Mouse (Mus musculus) heart, embryonic 12.5 days (tissue): ENCODE data around the gene Abca13. TPM values are rescaled to one million over a fixed set of nuclear protein-coding genes. Genes with fewer than 3 reads are reported as not detected.
"Not testable (repeated sequence)": the region's sequence is repeated elsewhere in the genome, so short reads cannot be mapped to it uniquely, and the experiment has no call there.

Experiments used
- ATAC-seq: fragments of 200-750 bp; cut with Nextera tagmentation; 2 replicates; pipeline ENCODE4 v1.8.0; 2017; ENCODE audit warnings: moderate TSS enrichment, moderate library complexity; ENCODE audit not compliant: insufficient number of reproducible peaks, low FRiP score
- H3K27ac ChIP-seq: fragments of 300-500 bp; sonication (generic); 2 replicates; pipeline ENCODE4 v1.5.1; 2016; ENCODE audit warnings: mild to moderate bottlenecking, moderate library complexity; ENCODE audit not compliant: poor library complexity, severe bottlenecking
- H3K27me3 ChIP-seq: fragments of 300-500 bp; sonication (generic); replicated peaks from 2 replicates; pipeline ENCODE4 v1.6.1; 2016; ENCODE audit warnings: mild to moderate bottlenecking, moderate library complexity
- H3K36me3 ChIP-seq: fragments of 300-500 bp; sonication (generic); 2 replicates; pipeline ENCODE4 v1.6.1; 2016; ENCODE audit warnings: mild to moderate bottlenecking, moderate library complexity
- H3K4me1 ChIP-seq: fragments of 300-500 bp; sonication (generic); replicated peaks from 2 replicates; pipeline ENCODE4 v1.6.1; 2016; ENCODE audit warnings: mild to moderate bottlenecking
- H3K4me2 ChIP-seq: fragments of 300-500 bp; sonication (generic); 2 replicates; pipeline ENCODE4 v1.6.1; 2016; ENCODE audit warnings: mild to moderate bottlenecking, moderate library complexity
- H3K4me3 ChIP-seq: fragments of 300-500 bp; sonication (generic); 2 replicates; pipeline ENCODE4 v1.5.1; 2016; ENCODE audit warnings: mild to moderate bottlenecking
- H3K9ac ChIP-seq: fragments of 300-500 bp; sonication (generic); 2 replicates; pipeline ENCODE4 v1.6.1; 2016; ENCODE audit warnings: mild to moderate bottlenecking, moderate library complexity
- H3K9me3 ChIP-seq: fragments of 300-500 bp; sonication (generic); replicated peaks from 2 replicates; pipeline ENCODE4 v1.6.1; 2016; ENCODE audit warnings: mild to moderate bottlenecking, moderate library complexity
- WGBS: fragments of 180-500 bp; shearing (Covaris S2); methylation state at CpG from one replicate; pipeline ENCODE4 v1.1.7; 2016; 5-methylcytosine and 5-hydroxymethylcytosine counted together
- polyA plus RNA-seq: library from polyadenylated mRNA; unstranded; fragments of >200 nt; fragmentation: Nextera tagmentation; extraction: Ambion mirVana; gene quantifications from 2 replicates; pipeline ENCODE4 v1.2.1, GENCODE M21; 2016

Abca13 gene
- polyA plus RNA-seq: 0.01 TPM in 2 replicates

DNA sequence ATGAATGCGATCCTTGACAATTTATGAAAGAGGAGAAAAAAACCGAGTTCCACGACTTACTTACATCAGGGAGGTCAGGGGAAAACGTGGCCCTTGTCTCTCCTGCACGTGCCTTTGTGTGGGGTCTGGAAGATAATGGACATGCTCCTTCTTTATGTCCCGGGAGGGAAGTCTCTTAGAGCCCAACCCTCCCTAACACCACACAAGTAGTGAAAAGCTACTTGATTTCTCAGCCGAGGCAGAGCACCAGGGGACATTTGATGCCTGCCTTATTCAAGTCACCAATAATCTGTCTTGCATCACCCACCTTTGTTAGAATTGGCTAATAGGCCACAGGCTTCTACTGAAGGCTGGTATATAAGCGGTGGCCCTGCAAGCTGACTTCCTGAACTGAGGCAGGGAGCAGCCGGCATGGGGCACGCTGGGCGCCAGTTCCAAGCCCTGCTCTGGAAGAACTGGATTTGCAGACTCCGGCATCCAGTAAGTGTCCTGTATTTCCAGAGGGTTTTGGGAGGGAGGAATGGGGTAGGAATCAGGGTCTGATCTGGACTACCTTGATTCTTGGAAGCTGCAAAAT is at the start of gene Abca13:
Gene Abca13 (plus strand): TSS at position 388 of the 577 bp plus-strand sequence.
- no peak for ATAC-seq
- no peak within 1 kb of the TSS for H3K4me3 ChIP-seq
- no peaks in the 10 kb centered on the region for H3K27me3 ChIP-seq
- no peaks in the 10 kb centered on the region for H3K9me3 ChIP-seq
- H3K36me3 ChIP-seq: no peaks in the 10 kb centered on the region
- no peak within 1 kb of the TSS for H3K4me2 ChIP-seq
- no peak within 1 kb of the TSS for H3K27ac ChIP-seq
- no peak within 1 kb of the TSS for H3K9ac ChIP-seq
- no peaks in the 10 kb centered on the region for H3K4me1 ChIP-seq
- 55% methylated on average over 12 of the region's 12 CpGs for WGBS

DNA sequence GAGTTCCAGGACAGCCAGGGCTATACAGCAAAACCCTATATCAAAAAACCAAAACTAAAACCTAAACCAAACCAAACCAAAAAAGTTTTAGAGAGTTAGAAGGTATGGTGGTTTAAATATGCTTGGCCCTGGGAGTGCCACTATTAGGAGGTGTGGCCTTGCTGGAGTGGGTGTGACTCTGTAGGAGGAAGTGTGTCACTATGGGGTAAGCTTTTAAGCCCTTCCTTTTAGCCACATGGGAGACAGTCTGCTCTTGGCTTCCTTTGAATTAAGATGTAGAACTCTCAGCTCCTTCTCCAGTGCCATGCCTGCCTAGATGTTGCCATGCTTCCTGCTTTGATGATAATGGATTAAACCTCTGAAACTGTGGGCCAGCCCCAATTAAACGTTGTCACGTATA is 46.6 kb upstream of the Abca13 start:
- no peak for ATAC-seq
- Histone ChIP-seq H3K4me2 (no peak overlapping the region), H3K36me3 (no peaks in the 10 kb centered on the region), H3K27ac (no peak overlapping the region), H3K27me3 (no peaks in the 10 kb centered on the region), H3K9ac (no peak overlapping the region), H3K4me3 (no peak overlapping the region), H3K9me3 (0 out of 2 replicates have a peak, but pooled peaks cover 5% of the 10 kb centered on the region), H3K4me1 (no peaks in the 10 kb centered on the region)
- WGBS: 81% methylated on average over 2 of the region's 2 CpGs

DNA sequence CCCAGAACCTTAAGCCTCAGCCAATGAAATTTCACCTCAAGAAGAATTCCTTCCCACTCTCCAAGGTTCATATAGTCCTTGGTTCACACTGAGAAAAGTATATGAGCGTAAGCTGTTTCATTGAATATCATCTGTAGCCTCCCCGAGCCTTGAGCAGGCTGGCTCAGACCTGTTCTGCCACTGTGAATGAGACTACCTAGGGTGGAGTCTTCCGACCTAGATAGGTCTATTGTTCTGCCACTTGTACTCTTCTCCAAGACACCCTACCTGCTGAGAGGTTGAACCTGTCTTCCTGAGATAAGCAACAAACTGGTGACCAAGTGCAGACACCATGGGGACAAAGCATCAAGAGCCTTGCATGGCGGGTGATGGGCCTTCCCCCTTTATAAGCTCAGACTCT is 45.6 kb upstream of the Abca13 start:
- Histone ChIP-seq H3K9me3 (0 out of 2 replicates have a peak, but pooled peaks cover 5% of the 10 kb centered on the region), H3K4me3 (no peak overlapping the region), H3K27ac (no peak overlapping the region), H3K9ac (no peak overlapping the region), H3K4me1 (no peaks in the 10 kb centered on the region), H3K27me3 (no peaks in the 10 kb centered on the region), H3K4me2 (no peak overlapping the region), H3K36me3 (no peaks in the 10 kb centered on the region)
- WGBS: 89% methylated on average over 4 of the region's 4 CpGs
- no peak for ATAC-seq

DNA sequence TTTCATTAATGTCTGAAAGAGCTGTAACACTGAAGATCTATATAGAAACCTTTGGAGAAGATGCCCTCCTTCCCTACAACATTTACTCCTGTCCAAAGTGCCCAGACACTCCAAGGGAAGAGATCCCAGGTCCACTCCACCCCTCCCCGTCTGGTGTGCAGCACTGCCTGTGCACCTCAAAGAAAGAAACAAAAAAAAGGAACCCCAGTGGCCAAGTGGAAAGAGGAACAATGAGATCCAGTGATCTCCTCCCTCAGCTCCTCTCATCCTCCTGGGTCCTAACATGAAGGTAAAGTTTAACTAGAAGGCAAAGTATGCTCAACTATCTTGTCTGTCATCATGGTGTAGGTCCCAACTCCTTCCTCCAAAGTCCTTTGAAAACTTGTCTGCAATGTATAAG is 45.1 kb upstream of the Abca13 start:
- H3K4me3 ChIP-seq: no peak overlapping the region
- no peaks in the 10 kb centered on the region for H3K36me3 ChIP-seq
- ATAC-seq: no peak

DNA sequence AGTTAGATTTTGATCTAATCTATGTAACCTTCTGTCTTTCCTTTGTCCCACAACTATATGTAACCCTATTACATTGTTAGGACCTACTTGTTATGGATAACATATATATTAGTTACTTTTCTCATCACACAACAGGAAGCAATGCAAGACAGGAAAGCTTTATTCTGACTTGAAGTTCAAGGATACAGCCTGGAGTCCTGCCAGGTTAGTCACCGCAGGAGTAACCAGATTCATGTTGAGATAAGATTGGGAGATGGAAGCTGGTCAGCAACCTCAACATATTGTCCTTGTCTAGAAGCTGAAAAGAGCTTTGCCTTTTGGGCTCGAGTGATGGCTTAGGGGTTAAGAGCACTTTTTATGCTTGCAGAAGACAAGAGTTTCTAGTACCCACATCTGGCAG is 43.5 kb upstream of the Abca13 start:
- 69% methylated on average over 2 of the region's 2 CpGs for WGBS

More for the DNA sequence above, 45.1 kb upstream of the Abca13 start:
- Histone ChIP-seq H3K27me3 (no peaks in the 10 kb centered on the region), H3K4me2 (no peak overlapping the region), H3K4me1 (no peaks in the 10 kb centered on the region), H3K27ac (no peak overlapping the region), H3K9me3 (0 out of 2 replicates have a peak, but pooled peaks cover 5% of the 10 kb centered on the region), H3K9ac (no peak overlapping the region)
- WGBS: 72% methylated on average over 1 of the region's 1 CpGs

DNA sequence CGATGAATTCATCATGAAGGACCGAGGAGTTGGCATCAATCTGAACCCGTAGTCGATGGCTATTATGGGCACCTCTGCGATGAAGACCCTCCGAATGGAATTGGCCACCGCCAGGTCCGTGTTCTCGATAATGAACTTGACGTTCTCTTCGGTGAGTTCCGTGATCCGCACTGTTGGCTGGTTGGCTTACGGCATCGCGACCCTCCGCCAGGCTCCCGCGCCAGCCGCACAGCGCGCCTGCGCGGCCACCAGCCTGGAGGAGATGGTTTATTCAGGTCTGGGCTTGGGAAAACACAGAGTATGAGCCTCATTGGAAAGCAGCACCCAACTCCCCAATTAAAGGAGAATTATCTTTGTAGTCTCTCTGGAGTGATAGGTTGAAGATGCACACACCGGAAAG is 41.3 kb upstream of the Abca13 start:
- WGBS: 74% methylated on average over 25 of the region's 25 CpGs
- H3K36me3 ChIP-seq, H3K4me1 ChIP-seq, H3K4me3 ChIP-seq, H3K27ac ChIP-seq, H3K4me2 ChIP-seq, H3K9me3 ChIP-seq, ATAC-seq, H3K27me3 ChIP-seq, H3K9ac ChIP-seq: not testable (repeated sequence)

More for the DNA sequence above, 43.5 kb upstream of the Abca13 start:
- Histone ChIP-seq H3K4me1 (no peaks in the 10 kb centered on the region), H3K4me3 (no peak overlapping the region), H3K36me3 (no peaks in the 10 kb centered on the region), H3K27ac (no peak overlapping the region), H3K27me3 (no peaks in the 10 kb centered on the region), H3K9ac (no peak overlapping the region), H3K9me3 (0 out of 2 replicates have a peak, but pooled peaks cover 5% of the 10 kb centered on the region), H3K4me2 (no peak overlapping the region)
- ATAC-seq: no peak

DNA sequence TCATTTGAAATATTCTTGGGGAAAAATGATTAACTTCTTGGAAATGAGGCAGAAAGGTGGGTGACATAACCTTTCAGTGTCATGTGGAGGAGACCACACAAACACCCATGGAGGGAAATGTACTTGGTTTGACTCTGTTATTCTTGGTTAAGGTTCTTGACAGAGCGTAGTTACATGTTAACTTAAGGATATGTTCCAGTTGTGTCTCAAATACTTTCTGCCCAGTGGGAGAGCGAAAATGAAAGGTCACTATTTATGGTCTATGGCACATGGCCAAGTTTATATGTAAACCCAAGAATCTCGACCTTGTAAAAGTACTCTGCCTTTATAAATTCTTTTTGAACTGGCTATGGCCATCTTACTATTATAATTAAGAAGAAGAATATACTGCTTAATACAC is 31.8 kb upstream of the Abca13 start:
- Histone ChIP-seq H3K36me3 (no peaks in the 10 kb centered on the region), H3K9me3 (no peaks in the 10 kb centered on the region), H3K4me2 (no peak overlapping the region), H3K27ac (no peak overlapping the region), H3K4me3 (no peak overlapping the region), H3K9ac (no peak overlapping the region), H3K4me1 (no peaks in the 10 kb centered on the region), H3K27me3 (no peaks in the 10 kb centered on the region)
- WGBS: 56% methylated on average over 3 of the region's 3 CpGs
- no peak for ATAC-seq

DNA sequence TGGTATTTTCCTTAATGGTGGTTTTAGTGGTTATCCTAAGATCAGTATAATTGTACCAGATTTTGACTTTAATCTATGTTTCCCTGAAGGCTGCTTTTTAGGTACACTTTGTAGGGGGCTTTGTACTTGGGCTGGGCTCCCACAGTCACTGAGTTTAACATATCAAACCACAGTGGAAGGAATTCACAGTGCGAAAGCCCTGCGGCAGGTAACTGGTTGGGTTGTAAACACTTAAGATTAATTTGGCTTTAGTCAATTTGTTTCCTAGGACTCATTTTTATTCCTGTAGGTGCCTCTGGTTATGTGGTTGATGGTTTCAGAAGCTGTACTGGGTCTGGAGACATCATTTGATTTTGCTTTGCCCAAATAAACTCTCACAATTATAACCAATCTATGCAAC is 24.4 kb upstream of the Abca13 start:
- Histone ChIP-seq H3K9me3 (no peaks in the 10 kb centered on the region), H3K36me3 (no peaks in the 10 kb centered on the region), H3K4me3 (no peak overlapping the region), H3K4me2 (no peak overlapping the region), H3K27me3 (no peaks in the 10 kb centered on the region), H3K27ac (no peak overlapping the region), H3K9ac (no peak overlapping the region), H3K4me1 (no peaks in the 10 kb centered on the region)
- 85% methylated on average over 2 of the region's 2 CpGs for WGBS
- ATAC-seq: no peak

DNA sequence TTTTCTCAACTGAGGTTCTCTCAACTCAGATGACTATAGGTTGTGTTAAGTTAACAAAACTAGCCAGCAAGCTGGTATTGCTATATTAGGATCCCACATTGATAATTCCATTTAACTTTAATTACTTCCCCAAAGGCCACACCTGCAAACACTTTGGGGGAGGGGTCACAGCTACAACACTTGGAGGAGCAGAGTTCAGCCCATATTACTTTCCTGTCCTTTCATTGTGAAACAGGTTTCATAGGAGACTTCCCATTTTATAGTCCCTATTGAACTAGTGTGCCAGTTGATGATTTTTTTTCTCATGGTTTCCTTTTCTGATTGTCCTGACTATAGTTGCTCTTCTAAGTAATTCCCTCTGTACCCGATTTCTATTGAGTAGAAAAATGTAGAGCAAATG is 10.3 kb upstream of the Abca13 start:
- Histone ChIP-seq H3K27ac (no peak overlapping the region), H3K4me3 (no peak overlapping the region), H3K4me2 (no peak overlapping the region), H3K4me1 (no peaks in the 10 kb centered on the region), H3K36me3 (no peaks in the 10 kb centered on the region), H3K9me3 (no peaks in the 10 kb centered on the region), H3K9ac (no peak overlapping the region), H3K27me3 (no peaks in the 10 kb centered on the region)
- no peak for ATAC-seq
- WGBS: 70% methylated on average over 1 of the region's 1 CpGs

DNA sequence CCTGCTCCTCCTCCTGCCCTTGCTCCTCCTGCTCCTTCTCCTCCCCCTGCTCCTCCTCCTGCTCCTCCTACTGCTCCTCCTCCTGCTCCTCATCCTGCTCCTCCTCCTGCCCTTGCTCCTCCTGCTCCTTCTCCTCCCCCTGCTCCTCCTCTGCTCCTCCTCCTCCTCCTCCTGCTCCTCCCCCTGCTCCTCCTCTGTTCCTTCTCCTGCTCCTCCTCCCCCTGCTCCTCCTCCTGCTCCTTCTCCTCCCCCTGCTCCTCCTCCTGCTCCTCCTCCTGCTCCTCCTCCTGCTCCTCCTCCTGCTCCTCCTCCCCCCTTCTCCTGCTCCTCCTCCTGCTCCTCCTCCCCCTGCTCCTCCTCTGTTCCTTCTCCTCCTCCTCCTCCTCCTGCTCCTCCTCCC is 2.3 kb upstream of the Abca13 start:
- H3K27ac ChIP-seq, H3K9ac ChIP-seq, H3K9me3 ChIP-seq, H3K4me3 ChIP-seq, H3K27me3 ChIP-seq, H3K4me1 ChIP-seq, H3K4me2 ChIP-seq, H3K36me3 ChIP-seq, ATAC-seq: not testable (repeated sequence)

DNA sequence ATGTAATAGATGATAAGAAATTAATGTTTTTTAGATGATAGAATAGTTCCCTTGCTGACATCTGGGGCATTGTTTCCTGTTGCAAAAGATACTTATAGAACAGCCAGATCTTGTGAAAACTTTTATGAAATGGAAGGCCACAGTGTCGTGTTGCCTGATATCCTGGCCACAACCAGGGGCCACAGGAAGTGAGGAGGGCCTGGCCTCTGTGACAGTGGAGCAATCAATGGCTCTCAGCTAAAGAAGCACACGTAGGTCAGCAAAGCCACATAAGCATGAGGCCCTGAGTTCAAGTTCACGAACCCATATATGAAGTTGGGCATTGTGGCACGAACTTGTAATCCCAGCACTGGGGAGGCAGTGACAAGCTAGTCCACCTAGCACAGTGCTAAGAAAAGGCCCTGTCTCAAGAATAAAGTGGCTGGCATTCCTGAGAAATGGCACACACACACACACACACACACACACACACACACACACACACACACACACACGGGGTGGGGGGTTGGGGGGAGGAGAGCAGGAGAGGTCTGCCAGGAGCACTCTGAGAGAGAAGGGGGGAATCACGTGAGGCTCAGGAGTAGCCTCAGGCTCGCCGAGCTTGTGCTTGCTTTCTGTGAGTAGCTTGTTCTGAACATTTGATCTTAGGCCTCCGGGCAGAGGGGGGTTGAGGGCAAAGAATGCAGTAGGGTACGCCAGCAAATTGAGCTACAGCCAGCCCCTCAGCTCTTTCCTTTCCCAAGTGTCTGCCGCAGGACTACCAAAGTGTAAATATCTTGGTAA is 779 bp upstream of the Abca13 start:
- 52% methylated on average over 10 of the region's 11 CpGs for WGBS

More for the DNA sequence above, 779 bp upstream of the Abca13 start:
- ATAC-seq: no peak
- Histone ChIP-seq H3K36me3 (no peaks in the 10 kb centered on the region), H3K9me3 (no peaks in the 10 kb centered on the region), H3K4me1 (no peaks in the 10 kb centered on the region), H3K9ac (no peak overlapping the region), H3K4me2 (no peak overlapping the region), H3K4me3 (no peak overlapping the region), H3K27me3 (no peaks in the 10 kb centered on the region), H3K27ac (no peak overlapping the region)
